Mouse (Mus musculus) C2C12 (cell line): ENCODE measurements around the gene Smoc2.

ENCODE experiments used
- CTCF ChIP-seq: IDR thresholded peaks from one replicate; pipeline ENCODE4 v1.5.1; 2011; ENCODE audit not compliant: control insufficient read depth, insufficient read depth, insufficient read length
- MAX ChIP-seq: IDR thresholded peaks from one replicate; pipeline ENCODE4 v1.6.1; 2011; ENCODE audit warnings: mild to moderate bottlenecking, control low read depth

DNA sequence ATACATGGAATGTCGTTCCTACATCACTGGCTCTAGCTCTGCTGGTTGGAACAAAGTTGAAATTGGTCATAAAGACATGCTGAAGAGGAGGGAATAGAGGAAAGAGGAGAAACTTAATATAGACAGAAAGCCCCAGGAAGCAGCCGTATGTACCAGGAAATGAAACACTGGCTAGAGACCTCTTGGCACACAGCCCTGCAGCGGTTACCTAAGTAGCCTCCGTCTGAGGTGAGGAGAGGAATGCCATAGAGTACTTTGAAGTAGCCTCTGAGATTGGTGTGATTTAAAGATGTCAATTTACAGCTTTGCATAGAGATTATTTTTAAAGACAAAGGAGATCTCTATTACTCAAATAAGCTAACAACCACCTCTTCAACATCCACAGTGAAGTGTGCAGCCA is 155.4 kb downstream of the Smoc2 start:
- TF ChIP-seq CTCF (no peak), MAX (no peak)
